Mouse (Mus musculus) megakaryocyte progenitor cell, adult 5-6 weeks (primary cell): ENCODE data around the gene Angptl8. TPM values are rescaled to one million over a fixed set of nuclear protein-coding genes. Genes with fewer than 3 reads are reported as not detected.

Experiments
- total RNA-seq, 2 experiments: library from RNA; stranded (forward) in 1 of 2; stranded (reverse) in 1 of 2; fragments of 157-497, 149-512 nt in 1 of 2; fragments of 200-1000 nt in 1 of 2; gene quantifications; 2 replicates each; pipeline versions ENCODE4 v1.2.3 to v1.2.4; 2015 to 2017

Gene Angptl8
- total RNA-seq, 2 experiments from 2014 or later = 0.22 to 4.0 TPM

Other genes starting within 250 kb of the Angptl8 start
- 43.8 and 44.9 TPM in 2 replicates for gene Timm29, start 242.8 kb upstream of the Angptl8 start, total RNA-seq (2015)
- 52.1 and 63.7 TPM in 2 replicates for gene Timm29, start 242.8 kb upstream of the Angptl8 start, total RNA-seq (2017)
- gene Yipf2, start 242.7 kb upstream of the Angptl8 start, total RNA-seq (2015) = 5.3 and 6.6 TPM in 2 replicates
- gene Yipf2, start 242.7 kb upstream of the Angptl8 start, total RNA-seq (2017) = 15.5 and 19.0 TPM in 2 replicates
- 58.8 and 63.2 TPM in 2 replicates for gene Smarca4, start 219.3 kb upstream of the Angptl8 start, total RNA-seq (2015)
- 64.0 and 71.1 TPM in 2 replicates for gene Smarca4, start 219.3 kb upstream of the Angptl8 start, total RNA-seq (2017)
- gene Ldlr, start 112.0 kb upstream of the Angptl8 start, total RNA-seq (2015) = 6.5 and 8.5 TPM in 2 replicates
- 14.0 and 14.4 TPM in 2 replicates for gene Ldlr, start 112.0 kb upstream of the Angptl8 start, total RNA-seq (2017)
- 43.2 and 50.1 TPM in 2 replicates for gene Spc24, start 75.2 kb upstream of the Angptl8 start, total RNA-seq (2015)
- 128 and 151 TPM in 2 replicates for gene Spc24, start 75.2 kb upstream of the Angptl8 start, total RNA-seq (2017)
- 0.72 and 1.2 TPM in 2 replicates for gene Kank2, start 36.8 kb upstream of the Angptl8 start, total RNA-seq (2015)
- 0.71 and 1.2 TPM in 2 replicates for gene Kank2, start 36.8 kb upstream of the Angptl8 start, total RNA-seq (2017)
- gene Dock6, start 17.1 kb downstream of the Angptl8 start, total RNA-seq (2015) = 0.64 and 1.6 TPM in 2 replicates
- gene Dock6, start 17.1 kb downstream of the Angptl8 start, total RNA-seq (2017) = 0.67 and 2.3 TPM in 2 replicates
- 14.5 and 20.1 TPM in 2 replicates for gene Rab3d, start 82.7 kb downstream of the Angptl8 start, total RNA-seq (2015)
- gene Rab3d, start 82.7 kb downstream of the Angptl8 start, total RNA-seq (2017) = 37.3 and 50.6 TPM in 2 replicates
- 0.12 TPM in 1 of 2 replicates, not detected in the other for gene Ccdc159, start 92.0 kb downstream of the Angptl8 start, total RNA-seq (2015)
- gene Ccdc159, start 92.0 kb downstream of the Angptl8 start, total RNA-seq (2017) = 0.08 and 0.41 TPM in 2 replicates
- 49.4 and 60.5 TPM in 2 replicates for gene Tmem205, start 92.0 kb downstream of the Angptl8 start, total RNA-seq (2015)
- 19.7 and 22.1 TPM in 2 replicates for gene Tmem205, start 92.0 kb downstream of the Angptl8 start, total RNA-seq (2017)
- 0.42 TPM in 2 replicates for gene Plppr2, start 101.5 kb downstream of the Angptl8 start, total RNA-seq (2015)
- gene Plppr2, start 101.5 kb downstream of the Angptl8 start, total RNA-seq (2017) = 0.21 TPM in 1 of 2 replicates, not detected in the other
- 8.1 and 9.0 TPM in 2 replicates for gene Swsap1, start 120.2 kb downstream of the Angptl8 start, total RNA-seq (2015)
- 4.1 and 5.8 TPM in 2 replicates for gene Swsap1, start 120.2 kb downstream of the Angptl8 start, total RNA-seq (2017)
- gene Epor, start 128.0 kb downstream of the Angptl8 start, total RNA-seq (2015) = 3.0 and 6.0 TPM in 2 replicates
- 3.8 and 5.0 TPM in 2 replicates for gene Epor, start 128.0 kb downstream of the Angptl8 start, total RNA-seq (2017)
- gene Rgl3, start 153.9 kb downstream of the Angptl8 start, total RNA-seq (2015) = not detected in 2 replicates
- not detected in 2 replicates for gene Rgl3, start 153.9 kb downstream of the Angptl8 start, total RNA-seq (2017)
- gene Ccdc151, start 167.1 kb downstream of the Angptl8 start, total RNA-seq (2015) = not detected in 2 replicates
- gene Ccdc151, start 167.1 kb downstream of the Angptl8 start, total RNA-seq (2017) = not detected in 2 replicates
- 50.3 and 51.2 TPM in 2 replicates for gene Prkcsh, start 167.3 kb downstream of the Angptl8 start, total RNA-seq (2015)
- gene Prkcsh, start 167.3 kb downstream of the Angptl8 start, total RNA-seq (2017) = 136 and 146 TPM in 2 replicates
- not detected in 2 replicates for gene Elavl3, start 216.5 kb downstream of the Angptl8 start, total RNA-seq (2015)
- not detected in 2 replicates for gene Elavl3, start 216.5 kb downstream of the Angptl8 start, total RNA-seq (2017)
- not detected in 2 replicates for gene Gm49318, start 235.7 kb downstream of the Angptl8 start, total RNA-seq (2015)
- gene Gm49318, start 235.7 kb downstream of the Angptl8 start, total RNA-seq (2017) = not detected in 2 replicates
- gene Zfp653, start 235.9 kb downstream of the Angptl8 start, total RNA-seq (2015) = 4.9 and 7.1 TPM in 2 replicates
- 8.0 and 11.9 TPM in 2 replicates for gene Zfp653, start 235.9 kb downstream of the Angptl8 start, total RNA-seq (2017)
- gene Ecsit, start 249.9 kb downstream of the Angptl8 start, total RNA-seq (2015) = 10.1 and 12.0 TPM in 2 replicates
- 20.8 and 24.0 TPM in 2 replicates for gene Ecsit, start 249.9 kb downstream of the Angptl8 start, total RNA-seq (2017)